Mouse (Mus musculus) hindbrain, embryonic 13.5 days (tissue): ENCODE measurements around the gene Aldh5a1. TPM values are rescaled to one million over a fixed set of nuclear protein-coding genes. Genes with fewer than 3 reads are reported as not detected.
A peak's percentile ranks its signal among the peaks of the same experiment; 100 is the strongest.

Source experiments
- ATAC-seq: fragments of 200-750 bp; cut with Nextera tagmentation; 2 replicates; pipeline ENCODE4 v1.8.0; 2017; ENCODE audit warnings: moderate TSS enrichment; ENCODE audit not compliant: low FRiP score
- H3K27ac ChIP-seq: fragments of 300-500 bp; sonication (generic); 2 replicates; pipeline ENCODE4 v1.5.1; 2015; ENCODE audit warnings: inconsistent platforms, mild to moderate bottlenecking, moderate library complexity
- H3K27me3 ChIP-seq: fragments of 300-500 bp; sonication (generic); 2 replicates; pipeline ENCODE4 v1.6.1; 2015; ENCODE audit warnings: mild to moderate bottlenecking, inconsistent platforms
- H3K36me3 ChIP-seq: fragments of 300-500 bp; sonication (generic); 2 replicates; pipeline ENCODE4 v1.6.1; 2015; ENCODE audit warnings: mild to moderate bottlenecking, inconsistent platforms
- H3K4me1 ChIP-seq: fragments of 300-500 bp; sonication (generic); replicated peaks from 2 replicates; pipeline ENCODE4 v1.6.1; 2015; ENCODE audit warnings: inconsistent platforms
- H3K4me2 ChIP-seq: fragments of 300-500 bp; sonication (generic); 2 replicates; pipeline ENCODE4 v1.6.1; 2015; ENCODE audit warnings: inconsistent platforms, mild to moderate bottlenecking, moderate library complexity
- H3K4me3 ChIP-seq: fragments of 300-500 bp; sonication (generic); 2 replicates; pipeline ENCODE4 v1.5.1; 2015; ENCODE audit warnings: mild to moderate bottlenecking, inconsistent platforms
- H3K9ac ChIP-seq: fragments of 300-500 bp; sonication (generic); 2 replicates; pipeline ENCODE4 v1.6.1; 2015; ENCODE audit warnings: mild to moderate bottlenecking, inconsistent platforms
- H3K9me3 ChIP-seq: fragments of 300-500 bp; sonication (generic); 2 replicates; pipeline ENCODE4 v1.6.1; 2016; ENCODE audit warnings: inconsistent platforms
- WGBS: fragments of 180-500 bp; shearing (Covaris S2); methylation state at CpG from one replicate; pipeline ENCODE4 v1.1.7; 2015; 5-methylcytosine and 5-hydroxymethylcytosine counted together
- polyA plus RNA-seq: library from polyadenylated mRNA; unstranded; fragments of >200 nt; fragmentation: Nextera tagmentation; extraction: Ambion mirVana; gene quantifications from 2 replicates; pipeline ENCODE4 v1.2.1, GENCODE M21; 2015

The Aldh5a1 gene
- polyA plus RNA-seq, 1 experiment from 2014 or later, result 8.7 TPM

DNA sequence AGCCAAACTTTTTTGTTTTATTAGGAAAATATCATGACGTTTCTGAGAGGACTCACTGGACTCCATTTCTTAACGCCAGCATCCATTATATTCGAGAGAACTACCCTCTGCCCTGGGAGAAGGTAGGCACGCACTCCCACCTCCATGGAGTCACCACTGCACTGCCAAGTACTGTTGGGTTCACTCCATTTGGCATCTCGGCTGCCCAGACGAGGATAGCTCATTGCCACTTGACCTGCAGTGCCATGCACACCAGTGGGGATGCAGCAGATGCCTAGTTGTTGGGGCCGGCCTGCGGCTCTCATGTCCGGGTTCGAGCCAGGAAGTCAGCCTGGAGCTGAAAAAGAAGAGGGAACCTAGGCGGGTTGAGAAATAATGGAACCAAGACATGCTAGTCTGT, 17.6 kb upstream of the Aldh5a1 start:
- WGBS, result 65% methylated on average over 11 of the region's 11 CpGs

DNA sequence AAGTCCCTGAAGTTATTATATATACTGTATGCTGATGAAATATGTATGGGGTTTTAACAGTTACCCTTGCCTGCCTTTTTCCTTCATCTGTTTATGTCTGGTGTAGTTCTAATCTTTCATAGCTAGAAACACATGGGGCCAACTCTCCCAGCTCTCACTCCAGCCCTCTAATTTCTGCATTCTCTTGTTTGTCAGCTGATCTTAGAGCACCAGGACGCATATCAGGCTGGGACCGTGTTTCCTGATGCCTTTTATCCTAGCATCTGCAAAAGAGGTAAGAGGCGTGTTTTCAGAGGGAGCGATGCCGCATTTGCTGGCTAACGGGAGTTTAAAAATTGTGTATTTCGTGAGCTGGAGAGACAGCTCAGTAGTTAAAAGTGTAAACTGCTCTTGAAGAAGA, 15.2 kb upstream of the Aldh5a1 start:
- Histone ChIP-seq H3K9ac (no peak overlapping the region), H3K36me3 (no peaks in the 10 kb centered on the region), H3K4me2 (no peak overlapping the region), H3K27me3 (no peaks in the 10 kb centered on the region; the same call in 1 of the 2 replicates), H3K27ac (no peak overlapping the region), H3K4me1 (no peaks in the 10 kb centered on the region), H3K9me3 (no peaks in the 10 kb centered on the region), H3K4me3 (no peak overlapping the region)
- WGBS, result 91% methylated on average over 7 of the region's 7 CpGs
- ATAC-seq, result no peak

More for the DNA sequence above, 17.6 kb upstream of the Aldh5a1 start:
- no peaks in the 10 kb centered on the region; the same call in 1 of the 2 replicates for H3K27me3 ChIP-seq
- no peak for ATAC-seq
- H3K27ac ChIP-seq, result no peak overlapping the region
- H3K4me2 ChIP-seq, result no peak overlapping the region
- no peak overlapping the region for H3K9ac ChIP-seq
- no peaks in the 10 kb centered on the region for H3K4me1 ChIP-seq
- H3K36me3 ChIP-seq, result no peaks in the 10 kb centered on the region
- H3K4me3 ChIP-seq, result no peak overlapping the region
- no peaks in the 10 kb centered on the region for H3K9me3 ChIP-seq

DNA sequence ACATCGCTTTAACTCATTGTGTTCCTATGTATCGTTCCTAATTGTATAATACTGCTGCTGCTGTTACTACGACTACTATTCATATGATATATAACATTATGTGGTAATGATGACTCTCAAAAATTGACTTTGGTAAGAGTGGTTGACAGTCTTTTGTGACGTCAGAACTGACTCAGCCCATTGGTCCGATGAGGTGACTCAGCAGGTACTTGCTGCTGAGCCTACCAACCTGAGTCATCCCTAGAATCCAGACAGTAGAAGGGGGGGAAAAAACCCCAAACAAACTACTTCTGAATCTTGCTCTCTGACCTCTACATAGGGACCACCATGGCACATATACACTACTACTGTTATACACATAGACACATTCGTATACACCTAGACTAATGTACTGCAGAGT, 11.4 kb upstream of the Aldh5a1 start:
- WGBS, result 88% methylated on average over 6 of the region's 6 CpGs
- H3K4me3 ChIP-seq, result no peak overlapping the region

DNA sequence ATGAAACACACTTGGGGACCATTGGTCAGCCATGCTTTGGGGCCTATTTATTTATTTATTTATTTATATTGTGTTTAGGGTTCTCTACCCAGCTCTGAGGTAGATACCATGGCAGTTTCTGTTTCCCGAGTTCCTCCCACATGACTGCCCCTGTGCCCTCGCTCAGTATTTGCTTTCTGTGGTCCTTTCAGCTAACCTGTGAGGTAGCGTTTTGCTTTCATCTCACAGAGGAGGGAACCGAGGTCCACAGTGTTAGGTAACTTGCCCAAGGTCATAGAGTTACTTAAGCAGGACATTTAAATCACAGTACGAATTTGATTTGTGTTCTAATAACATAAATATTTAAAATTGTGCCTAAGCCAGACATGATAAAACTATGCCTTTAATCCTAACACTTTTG, 9.7 kb upstream of the Aldh5a1 start:
- no peaks in the 10 kb centered on the region for H3K9me3 ChIP-seq
- no peak overlapping the region for H3K9ac ChIP-seq
- H3K36me3 ChIP-seq, result no peaks in the 10 kb centered on the region
- 90% methylated on average over 5 of the region's 5 CpGs for WGBS
- H3K4me2 ChIP-seq, result no peak overlapping the region
- no peak overlapping the region for H3K4me3 ChIP-seq
- H3K27me3 ChIP-seq, result no peaks in the 10 kb centered on the region
- H3K4me1 ChIP-seq, result peaks cover 8% of the 10 kb centered on the region; the same call in 1 of the 2 replicates
- H3K27ac ChIP-seq, result no peak overlapping the region
- ATAC-seq, result no peak

More for the DNA sequence above, 11.4 kb upstream of the Aldh5a1 start:
- Histone ChIP-seq H3K9ac (no peak overlapping the region), H3K27me3 (no peaks in the 10 kb centered on the region; the same call in 1 of the 2 replicates), H3K4me2 (no peak overlapping the region), H3K27ac (no peak overlapping the region), H3K9me3 (no peaks in the 10 kb centered on the region), H3K36me3 (no peaks in the 10 kb centered on the region), H3K4me1 (0 out of 2 replicates have a peak, but pooled peaks cover 3% of the 10 kb centered on the region)
- ATAC-seq, result no peak

DNA sequence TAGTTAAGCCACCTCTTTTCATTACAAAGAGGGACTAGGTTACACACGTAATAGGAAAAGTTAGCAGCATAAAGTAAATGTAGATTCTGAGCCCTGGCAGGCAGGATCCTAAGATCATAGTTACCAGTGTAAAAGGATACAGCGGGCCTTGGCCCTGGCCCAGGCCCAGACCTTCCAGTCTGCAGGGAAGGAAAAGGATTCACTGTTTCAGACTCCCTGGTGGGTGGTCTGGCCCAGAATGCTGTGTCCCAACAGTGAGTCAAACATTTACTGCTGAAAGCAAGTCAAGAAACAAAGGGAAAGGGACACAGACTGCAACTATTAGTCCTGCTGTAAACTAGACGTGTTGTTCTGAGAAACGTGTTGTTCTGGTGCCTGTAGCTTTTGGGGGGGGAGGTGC, 8.1 kb upstream of the Aldh5a1 start:
- ATAC-seq, result peak; percentile 68
- no peaks in the 10 kb centered on the region for H3K27me3 ChIP-seq
- WGBS, result 12% methylated on average over 4 of the region's 4 CpGs

DNA sequence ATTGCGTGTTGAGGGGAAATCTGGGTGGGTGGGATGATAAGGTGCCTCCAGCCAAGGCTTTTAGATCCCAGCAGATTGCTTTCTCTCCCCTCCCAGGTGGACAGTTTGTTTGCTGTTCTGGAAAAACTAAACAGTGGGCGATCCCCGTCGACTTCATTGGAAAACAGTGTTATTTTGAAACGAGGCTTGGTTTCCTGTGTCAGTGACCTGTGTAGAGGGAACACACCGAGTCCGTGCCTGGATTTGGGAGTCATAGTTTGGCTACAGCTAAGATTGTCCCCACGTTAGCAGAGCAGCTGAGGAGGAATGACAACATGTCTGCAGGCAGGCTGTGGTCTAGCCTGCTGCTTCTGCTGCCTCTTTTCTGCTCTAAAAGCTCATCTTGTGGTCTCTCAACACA, 5.8 kb upstream of the Aldh5a1 start:
- Histone ChIP-seq H3K4me3 (no peak overlapping the region), H3K27ac (no peak overlapping the region), H3K9ac (no peak overlapping the region), H3K4me1 (peaks cover 23% of the 10 kb centered on the region), H3K27me3 (no peaks in the 10 kb centered on the region), H3K9me3 (no peaks in the 10 kb centered on the region), H3K4me2 (no peak overlapping the region), H3K36me3 (no peaks in the 10 kb centered on the region)
- WGBS, result 79% methylated on average over 8 of the region's 8 CpGs
- no peak for ATAC-seq

More for the DNA sequence above, 8.1 kb upstream of the Aldh5a1 start:
- Histone ChIP-seq H3K9ac (no peak overlapping the region), H3K27ac (no peak overlapping the region), H3K4me3 (no peak overlapping the region), H3K9me3 (no peaks in the 10 kb centered on the region), H3K36me3 (no peaks in the 10 kb centered on the region), H3K4me1 (peaks cover 18% of the 10 kb centered on the region), H3K4me2 (no peak overlapping the region)

DNA sequence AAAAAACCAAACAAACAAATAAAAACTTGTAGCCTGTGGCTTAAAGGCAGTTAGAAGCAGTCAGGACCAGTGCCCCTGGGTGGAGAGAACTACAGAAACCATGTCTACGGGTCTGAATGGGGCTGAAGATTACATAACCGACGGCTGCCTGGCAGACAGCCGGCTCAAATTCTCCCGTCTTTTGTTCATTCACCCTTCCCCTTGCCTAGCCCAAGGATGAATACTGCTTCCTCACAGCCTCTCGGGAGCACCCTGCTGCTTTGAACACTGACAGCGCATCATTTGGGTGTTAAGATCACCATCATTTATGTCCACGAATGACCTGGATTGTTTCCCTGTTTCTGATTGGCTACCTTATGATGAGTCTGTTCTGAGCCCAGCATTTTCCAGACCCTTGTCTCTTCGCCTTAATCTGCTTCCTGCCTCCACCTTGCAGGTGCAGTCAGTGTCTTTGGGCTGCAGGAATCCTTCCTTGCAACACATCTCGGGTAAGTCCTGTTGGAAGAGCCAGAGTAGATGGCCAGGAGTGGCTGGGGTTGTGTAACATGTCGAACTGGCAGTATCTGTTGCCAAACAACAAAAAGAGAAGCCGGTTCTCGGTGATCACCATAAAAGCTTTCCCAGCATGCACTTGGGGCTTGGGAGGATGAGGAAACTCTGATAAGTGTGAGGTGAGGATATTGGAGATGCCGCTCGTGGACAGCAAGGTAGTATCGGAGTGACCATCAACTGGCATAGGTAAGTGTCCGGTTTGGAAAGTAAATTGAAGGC, 5.2 kb upstream of the Aldh5a1 start, which contains the start of gene Gpld1:
Gene Gpld1 (plus strand): TSS at position 641 of the 771 bp plus-strand sequence.
- Histone ChIP-seq H3K4me2 (0 out of 2 replicates have a peak within 1 kb of the TSS, but pooled peaks have one; percentile 17), H3K9ac (no peak within 1 kb of the TSS), H3K36me3 (no peaks in the 10 kb centered on the region), H3K27me3 (no peaks in the 10 kb centered on the region), H3K9me3 (no peaks in the 10 kb centered on the region), H3K4me1 (peaks cover 28% of the 10 kb centered on the region), H3K27ac (no peak within 1 kb of the TSS), H3K4me3 (no peak within 1 kb of the TSS)
- no peak for ATAC-seq
- 48% methylated on average over 17 of the region's 17 CpGs for WGBS

DNA sequence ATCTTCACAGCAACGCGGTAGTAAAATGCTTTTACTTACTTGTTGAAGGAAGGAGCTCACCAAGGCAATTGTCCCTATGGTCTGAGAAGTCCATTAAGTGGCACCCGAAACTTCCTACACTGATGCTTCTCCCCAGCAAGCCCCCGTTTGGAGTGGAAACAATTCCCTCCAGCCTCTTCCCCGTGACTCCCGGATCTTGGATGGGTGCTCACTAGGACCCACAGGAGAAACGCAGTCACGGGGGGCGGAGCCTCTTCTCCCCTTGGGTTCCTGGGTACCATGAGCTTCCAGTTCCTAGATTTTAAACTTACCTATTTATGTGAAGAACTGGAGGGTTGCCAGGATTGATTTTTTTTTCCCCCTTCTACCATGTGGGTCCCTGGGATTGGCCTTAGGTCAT, 2.0 kb upstream of the Aldh5a1 start:
- 91% methylated on average over 9 of the region's 9 CpGs for WGBS

DNA sequence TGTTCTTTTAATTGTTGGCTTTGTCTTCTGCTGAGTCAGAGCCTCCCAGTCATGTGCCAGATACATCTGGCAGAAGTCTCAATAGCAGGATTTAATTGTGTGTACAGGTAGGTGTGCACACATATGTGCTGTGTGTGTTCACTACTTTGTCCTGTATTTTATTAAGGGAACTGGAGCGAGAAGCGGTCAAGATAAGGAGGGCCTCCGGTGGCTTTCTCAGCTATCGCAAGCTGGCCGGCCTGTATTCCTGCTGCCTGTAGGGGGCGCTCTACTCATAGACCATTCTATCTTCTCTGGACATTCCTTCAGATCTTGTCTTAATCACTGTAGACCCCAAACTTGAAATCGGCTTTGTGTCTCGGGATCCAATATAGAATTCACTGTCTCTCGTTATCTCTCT, 1.2 kb upstream of the Aldh5a1 start:
- no peak for ATAC-seq
- Histone ChIP-seq H3K27me3 (no peaks in the 10 kb centered on the region), H3K4me1 (peaks cover 35% of the 10 kb centered on the region), H3K4me3 (no peak overlapping the region), H3K27ac (no peak overlapping the region), H3K9ac (no peak overlapping the region), H3K4me2 (no peak overlapping the region), H3K9me3 (no peaks in the 10 kb centered on the region), H3K36me3 (0 out of 2 replicates have a peak, but pooled peaks cover 4% of the 10 kb centered on the region)
- WGBS, result 37% methylated on average over 9 of the region's 9 CpGs

More for the DNA sequence above, 2.0 kb upstream of the Aldh5a1 start:
- no peak for ATAC-seq
- no peak overlapping the region for H3K27ac ChIP-seq
- no peak overlapping the region for H3K4me3 ChIP-seq
- H3K4me2 ChIP-seq, result no peak overlapping the region
- peaks cover 35% of the 10 kb centered on the region for H3K4me1 ChIP-seq
- H3K9me3 ChIP-seq, result no peaks in the 10 kb centered on the region
- H3K36me3 ChIP-seq, result 0 out of 2 replicates have a peak, but pooled peaks cover 1% of the 10 kb centered on the region
- H3K27me3 ChIP-seq, result no peaks in the 10 kb centered on the region
- H3K9ac ChIP-seq, result no peak overlapping the region

DNA sequence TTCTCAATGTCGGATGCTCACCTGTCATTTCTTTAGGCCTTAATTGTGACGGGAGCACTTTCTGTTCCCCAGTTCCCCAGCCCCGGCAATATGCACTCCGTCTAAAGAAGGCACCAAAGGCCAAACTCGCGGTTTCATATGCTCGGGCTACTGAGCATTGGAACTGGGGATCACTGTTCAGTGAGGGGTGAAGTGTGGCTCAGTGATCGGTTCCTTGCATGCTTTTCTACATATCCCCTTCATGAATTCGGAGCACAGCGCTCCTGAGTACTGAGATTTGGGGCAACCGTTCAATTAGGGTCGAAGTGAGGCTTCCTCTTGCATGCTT, 342 bp upstream of the Aldh5a1 start:
- Histone ChIP-seq H3K9ac (peak overlapping the region; percentile 90), H3K4me3 (peak overlapping the region; percentile 73), H3K27me3 (no peaks in the 10 kb centered on the region), H3K9me3 (no peaks in the 10 kb centered on the region), H3K36me3 (0 out of 2 replicates have a peak, but pooled peaks cover 4% of the 10 kb centered on the region), H3K27ac (peak overlapping the region; percentile 91), H3K4me2 (peak overlapping the region; percentile 67), H3K4me1 (peaks cover 35% of the 10 kb centered on the region)
- 19% methylated on average over 12 of the region's 12 CpGs for WGBS
- peak; percentile 61 for ATAC-seq

DNA sequence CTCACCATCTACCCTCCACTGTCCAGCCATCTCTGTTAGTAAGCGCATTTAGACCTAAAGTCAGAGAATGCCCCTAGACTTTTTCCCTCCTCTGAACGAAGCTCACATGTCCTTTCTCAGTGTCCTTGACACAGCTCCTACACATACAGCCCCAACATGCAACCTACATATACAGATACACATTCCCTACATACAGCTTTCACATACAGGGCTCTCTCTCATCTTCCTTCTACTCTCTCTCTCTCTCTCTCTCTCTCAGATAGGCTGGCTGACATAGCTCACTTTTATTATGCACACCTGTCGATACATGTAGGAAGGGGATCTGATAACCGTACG, 721 bp downstream of the Aldh5a1 start:
- 48% methylated on average over 5 of the region's 5 CpGs for WGBS
- 0 out of 2 replicates have a peak, but pooled peaks cover 4% of the 10 kb centered on the region for H3K36me3 ChIP-seq
- peak overlapping the region; percentile 67 for H3K4me2 ChIP-seq
- no peaks in the 10 kb centered on the region for H3K27me3 ChIP-seq
- peaks cover 27% of the 10 kb centered on the region for H3K4me1 ChIP-seq
- 0 out of 2 replicates have a peak overlapping the region, but pooled peaks have one; percentile 91 for H3K27ac ChIP-seq
- peak; percentile 38 for ATAC-seq
- peak overlapping the region; percentile 73 for H3K4me3 ChIP-seq
- no peaks in the 10 kb centered on the region for H3K9me3 ChIP-seq
- peak overlapping the region; percentile 90 for H3K9ac ChIP-seq

DNA sequence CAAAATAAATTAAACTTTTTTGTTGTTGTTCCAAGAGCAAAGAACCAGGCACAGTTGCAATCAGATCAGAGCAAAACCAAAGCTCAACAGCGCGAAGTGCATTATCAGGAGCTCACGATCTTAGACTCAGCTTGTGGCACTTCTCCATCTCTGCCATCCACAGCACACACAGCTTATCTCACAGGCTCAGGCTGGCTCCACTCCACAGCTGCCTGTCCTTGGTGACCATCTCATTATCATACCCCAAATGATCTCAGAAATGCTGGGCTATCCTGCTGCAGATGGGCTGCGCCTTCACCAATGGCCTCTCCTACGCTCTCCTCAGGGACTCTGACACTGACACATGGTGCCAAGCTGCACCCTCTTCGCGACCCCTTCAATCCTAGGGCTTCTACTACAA, 4.3 kb downstream of the Aldh5a1 start:
- H3K9ac ChIP-seq, result no peak overlapping the region
- peaks cover 15% of the 10 kb centered on the region for H3K4me1 ChIP-seq
- H3K27ac ChIP-seq, result no peak overlapping the region
- no peak overlapping the region for H3K4me3 ChIP-seq
- H3K9me3 ChIP-seq, result no peaks in the 10 kb centered on the region
- no peak for ATAC-seq
- 0 out of 2 replicates have a peak, but pooled peaks cover 4% of the 10 kb centered on the region for H3K36me3 ChIP-seq
- H3K4me2 ChIP-seq, result no peak overlapping the region
- WGBS, result 90% methylated on average over 7 of the region's 7 CpGs
- H3K27me3 ChIP-seq, result no peaks in the 10 kb centered on the region

- peaks cover 7% of the 10 kb centered on the region; the same call in 1 of the 2 replicates for H3K36me3 ChIP-seq
- H3K9ac ChIP-seq, result no peak overlapping the region
- no peak for ATAC-seq
- H3K4me1 ChIP-seq, result no peaks in the 10 kb centered on the region
- no peak overlapping the region for H3K4me3 ChIP-seq
- H3K4me2 ChIP-seq, result no peak overlapping the region
- no peak overlapping the region for H3K27ac ChIP-seq
- no peaks in the 10 kb centered on the region for H3K9me3 ChIP-seq
- H3K27me3 ChIP-seq, result no peaks in the 10 kb centered on the region
Observed at GRCm38 (mm10) chr13:24930591-24930990, 6.9 kb downstream of the Aldh5a1 start.
